Mouse (Mus musculus): ENCODE measurements around the gene Prr36.

GRCm38 (mm10) chr8:4193588-4193894, 23.7 kb downstream of the Prr36 start:
- no peak for TF ChIP-seq CTCF (IDR thresholded peaks at IDR 0.05; ENCODE audit: low read depth, low read length)
- no peak for TF ChIP-seq POLR2A (IDR thresholded peaks at IDR 0.05; ENCODE audit: insufficient read depth, low read length)
- TF ChIP-seq EP300 (IDR thresholded peaks at IDR 0.05; ENCODE audit: insufficient read depth, low read depth, low read length): no peak
